Mouse (Mus musculus) kidney, postnatal 4 days (tissue): ENCODE measurements at regions not wholly inside any gene's neighbourhood (a gene's known extent, or its start where the extent isn't known, plus 50 kb on each side); places are given as distances from the start of the nearest gene placed in this dataset.

Experiments used
- DNase-seq, 2 experiments: peaks; one replicate each; pipeline ENCODE4 v3.0.0; 2021; ENCODE audit warnings: mixed read lengths in 2 of 2

- no peak for DNase-seq
Observed at GRCm38 (mm10) chr2:59556870-59557269, 55.0 kb upstream of the Tanc1 start.

- peak in 1 of 2 experiments; percentile 17 for DNase-seq
Observed at GRCm38 (mm10) chr2:59560488-59560887, 51.4 kb upstream of the Tanc1 start.
